Mouse (Mus musculus): ENCODE results near the gene Gfy.
"Not testable (repeated sequence)": the region's sequence is repeated elsewhere in the genome, so short reads cannot be mapped to it uniquely, and the experiment has no call there.

Gene Gfy

DNA sequence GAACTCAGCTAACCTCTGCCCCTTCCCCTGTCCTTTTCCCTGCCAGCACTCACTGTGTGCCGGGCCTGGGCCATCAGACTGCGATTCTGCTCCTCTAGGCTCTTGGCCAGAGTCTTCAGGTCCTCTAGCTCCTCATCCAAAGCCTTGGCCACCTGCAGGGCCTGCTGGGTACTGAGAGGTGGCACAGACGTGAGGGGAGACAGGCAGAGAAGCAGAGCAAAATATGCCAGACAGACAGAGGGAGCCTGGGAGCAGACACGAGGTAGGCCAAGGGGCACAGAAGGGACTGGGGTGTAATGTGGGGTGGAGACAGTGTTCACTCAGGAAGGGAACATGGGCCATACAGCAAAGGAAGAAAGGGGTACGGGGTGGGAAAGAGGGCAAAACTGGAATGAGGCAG lies 14.0 kb upstream of the Gfy start:
- peak; percentile 61 for DNase-seq

DNA sequence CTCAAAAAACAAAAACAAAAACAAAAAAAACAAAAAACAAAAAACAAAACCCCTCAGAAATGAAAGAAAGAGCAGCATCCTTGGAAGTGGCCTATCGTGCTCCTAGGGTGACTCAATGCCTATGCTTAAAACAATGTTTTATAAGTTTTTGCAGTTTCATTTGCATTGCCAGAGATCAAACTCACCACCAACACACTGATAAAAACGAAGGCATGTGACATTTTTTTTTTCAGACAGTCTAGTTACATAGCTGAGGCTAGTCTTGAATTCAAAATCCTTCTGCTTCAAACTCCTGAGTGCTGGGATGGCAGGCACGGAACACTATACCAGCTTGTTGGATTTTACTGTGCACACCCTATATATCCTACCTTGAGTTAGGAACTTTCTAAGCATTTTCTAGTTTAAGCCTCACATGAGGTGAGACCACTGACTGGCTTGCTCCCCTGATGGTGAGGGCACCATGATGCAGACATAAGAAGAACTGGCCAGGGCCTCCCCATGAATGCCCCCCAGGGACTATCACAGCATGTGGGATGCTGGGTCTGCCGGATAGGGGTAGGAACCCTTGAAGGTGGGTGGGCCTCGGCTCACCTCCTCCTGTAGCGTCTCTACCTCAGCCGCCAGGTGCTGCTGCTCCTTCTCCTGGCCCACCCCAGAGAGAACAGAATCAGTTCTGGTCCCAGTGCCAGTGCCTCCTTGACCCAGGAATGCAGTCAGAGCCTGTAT lies 13.4 kb upstream of the Gfy start:
- peak; percentile 43 for DNase-seq

DNA sequence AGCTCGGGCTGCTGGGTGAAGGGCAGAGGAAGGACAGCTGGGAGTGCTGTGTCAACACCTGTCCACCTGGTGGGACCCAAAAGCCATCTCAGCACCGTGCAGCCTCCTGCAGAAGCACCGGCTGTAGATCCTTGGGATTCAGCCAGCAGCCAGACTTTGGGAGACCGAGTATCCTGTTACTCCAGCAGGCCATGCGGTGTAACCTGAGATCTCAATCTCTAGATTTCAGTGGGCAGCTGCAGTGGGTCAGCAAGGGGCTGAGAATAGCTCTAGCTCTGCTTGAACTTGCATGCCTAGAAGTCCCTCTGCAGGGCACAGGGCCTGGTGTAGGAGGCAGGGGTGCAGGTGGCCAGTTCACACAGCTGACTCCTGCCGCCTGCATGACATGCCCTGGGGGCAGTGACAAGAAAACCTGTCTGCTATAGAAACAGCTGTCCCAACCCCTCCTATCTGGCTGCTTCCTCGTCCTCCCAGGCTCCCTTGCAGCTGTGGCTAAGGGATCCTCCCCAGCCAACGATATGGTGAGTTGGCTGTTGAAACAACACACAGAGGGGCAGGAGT lies 12.5 kb upstream of the Gfy start:
- DNase-seq = peak; percentile 81

DNA sequence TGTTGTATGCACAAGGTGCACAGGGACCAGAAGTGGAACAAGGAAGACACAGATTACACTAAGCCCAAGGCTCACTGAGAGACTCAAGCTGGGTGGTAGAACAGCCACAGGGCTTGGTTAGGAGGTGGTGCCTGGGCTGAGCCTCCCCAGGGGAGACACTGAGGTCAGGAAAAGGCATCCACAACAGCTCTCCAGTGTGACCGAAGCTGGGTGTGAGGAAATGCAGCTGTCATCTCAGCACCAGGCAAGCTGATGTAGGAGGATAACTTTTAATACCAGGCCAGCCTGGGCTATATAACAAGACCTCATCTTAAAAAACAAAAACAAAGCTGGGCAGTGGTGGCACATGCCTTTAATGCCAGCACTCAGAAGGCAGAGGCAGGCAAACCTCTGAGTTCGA lies 11.8 kb upstream of the Gfy start:
- DNase-seq = no peak

DNA sequence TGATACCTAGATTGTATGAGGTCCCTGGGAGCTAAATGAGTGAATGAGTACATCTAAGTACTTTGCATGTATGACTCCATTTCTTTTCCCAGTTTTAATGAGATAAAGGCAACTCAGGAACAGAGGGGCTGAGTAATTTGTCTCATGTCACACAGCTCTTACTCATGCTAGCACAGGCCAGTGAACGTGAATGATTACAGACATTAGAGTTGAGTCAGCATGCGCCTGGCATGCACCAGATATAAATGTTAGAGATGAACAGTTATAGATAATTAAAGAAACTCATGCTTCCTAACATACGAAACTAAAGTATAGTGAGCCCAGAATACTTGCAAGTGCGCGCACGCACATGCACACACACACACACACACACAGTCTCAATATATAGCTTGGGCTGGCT lies 10.8 kb upstream of the Gfy start:
- no peak for DNase-seq

DNA sequence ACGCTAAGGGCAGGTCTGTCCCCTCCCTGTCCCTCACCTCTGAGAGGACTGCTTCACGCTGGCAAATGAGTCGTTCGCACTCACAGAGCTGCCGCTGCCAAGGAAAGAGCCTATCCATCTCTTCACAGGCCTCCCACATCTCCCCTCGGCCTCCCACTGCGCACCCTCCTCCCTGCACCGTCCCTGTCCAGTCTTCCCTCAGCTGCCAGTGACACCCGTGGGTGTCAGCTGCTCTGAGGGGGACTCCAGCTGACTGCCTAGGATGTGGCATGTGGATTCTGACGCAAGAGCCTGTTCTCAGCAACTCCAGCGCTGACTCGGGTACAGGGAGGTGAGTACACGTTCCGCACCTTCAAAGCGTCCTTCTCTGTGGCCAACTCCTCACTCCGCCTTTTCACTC lies 10.2 kb upstream of the Gfy start:
- no peak for DNase-seq

DNA sequence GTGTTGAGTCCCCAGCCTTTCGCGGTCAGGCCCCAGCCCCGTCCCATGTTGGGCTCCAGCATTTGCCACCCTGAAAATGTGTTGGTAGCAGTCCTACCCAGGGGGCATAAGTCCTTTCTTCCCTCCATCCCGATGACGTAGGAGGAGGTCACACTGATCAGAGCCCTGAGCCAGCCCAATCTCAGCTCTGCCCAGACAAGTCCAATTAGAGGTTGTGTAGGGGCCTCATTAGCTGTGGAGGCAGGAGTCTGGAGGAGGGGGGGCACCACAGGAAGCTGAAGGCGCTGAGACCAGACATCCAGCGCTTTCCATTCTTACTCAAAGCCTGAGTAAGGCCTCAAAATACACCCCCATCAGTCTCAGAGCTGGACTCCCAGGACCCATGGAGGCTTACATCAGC lies 6.6 kb upstream of the Gfy start:
- no peak for DNase-seq

DNA sequence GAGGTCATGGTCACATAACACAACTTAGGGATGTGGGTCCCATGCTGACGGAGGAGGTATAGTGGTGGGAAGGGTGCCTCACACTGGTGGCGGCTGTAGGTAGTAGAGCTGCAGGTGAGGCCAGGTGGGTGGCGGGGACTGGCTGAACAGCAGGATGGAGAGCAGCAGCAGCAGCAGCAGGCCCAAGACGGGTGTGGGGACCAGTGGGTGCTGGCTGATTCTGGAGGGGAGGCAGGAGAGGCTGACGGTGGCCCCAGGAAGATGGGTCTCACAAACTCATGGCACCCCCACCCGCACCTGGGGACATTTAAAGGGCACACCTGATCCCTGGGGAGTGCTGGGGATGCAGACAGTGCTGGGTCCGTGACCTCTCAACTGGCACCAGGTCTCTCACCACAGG lies 4.3 kb upstream of the Gfy start:
- no peak for DNase-seq

DNA sequence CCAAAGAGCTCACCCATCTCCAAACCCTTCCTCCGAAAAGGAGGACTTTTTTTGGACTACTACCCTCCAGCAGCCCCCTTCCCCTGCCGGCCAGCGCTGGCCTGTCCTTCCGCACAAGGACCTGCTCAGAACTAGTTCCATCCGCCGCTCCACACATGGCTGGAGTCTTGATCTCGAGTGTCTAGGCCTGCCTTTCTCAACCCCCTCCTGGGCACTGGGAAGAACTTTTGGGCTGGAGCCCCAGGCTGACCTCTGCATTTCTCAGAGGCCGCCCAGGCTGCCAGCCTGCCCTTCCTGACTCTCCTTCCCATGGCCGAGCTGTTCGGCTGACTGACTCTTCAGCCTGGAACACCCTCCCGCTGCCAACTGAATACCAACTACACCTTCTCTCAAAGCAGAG lies 3.2 kb upstream of the Gfy start:
- no peak for DNase-seq

DNA sequence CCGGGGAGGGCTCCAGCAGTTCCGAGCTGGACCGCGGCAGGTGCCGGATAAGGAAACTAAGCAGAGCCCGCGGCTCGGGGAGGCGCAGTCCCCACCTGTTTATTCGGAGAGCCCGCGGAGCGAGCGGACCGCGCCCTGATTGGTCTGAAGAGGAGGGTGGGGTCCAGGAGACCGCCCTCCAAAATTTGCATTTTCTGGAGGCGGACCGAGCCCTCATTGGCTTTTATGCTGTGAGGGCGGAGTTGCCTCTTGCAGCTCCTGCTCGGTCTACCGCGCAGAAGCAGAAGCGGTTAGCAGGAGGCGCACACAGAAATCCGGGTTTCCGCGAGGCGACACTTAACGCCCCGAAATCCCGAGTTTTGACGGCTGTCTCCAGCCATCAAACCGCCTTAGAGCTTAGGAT lies 2.8 kb upstream of the Gfy start:
- peak; percentile 84 for DNase-seq

DNA sequence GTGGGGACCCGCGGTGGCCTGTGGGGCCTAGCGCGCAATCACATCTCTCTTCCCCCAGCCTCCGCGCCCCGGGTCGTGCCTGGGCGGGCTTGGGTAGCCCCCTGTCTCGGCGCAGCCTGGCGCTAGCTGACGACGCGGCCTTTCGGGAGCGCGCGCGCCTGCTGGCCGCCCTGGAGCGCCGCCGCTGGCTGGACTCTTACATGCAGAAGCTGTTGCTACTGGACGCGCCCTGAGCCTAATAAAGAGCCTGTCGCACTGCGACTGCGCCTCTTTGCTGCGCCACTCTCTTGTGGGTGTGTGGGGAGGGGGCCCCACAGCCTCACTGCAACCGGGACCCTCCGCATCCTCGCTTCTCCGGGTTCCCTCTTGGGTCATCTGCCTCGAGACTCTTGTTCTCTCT lies 2.2 kb upstream of the Gfy start:
- no peak for DNase-seq

DNA sequence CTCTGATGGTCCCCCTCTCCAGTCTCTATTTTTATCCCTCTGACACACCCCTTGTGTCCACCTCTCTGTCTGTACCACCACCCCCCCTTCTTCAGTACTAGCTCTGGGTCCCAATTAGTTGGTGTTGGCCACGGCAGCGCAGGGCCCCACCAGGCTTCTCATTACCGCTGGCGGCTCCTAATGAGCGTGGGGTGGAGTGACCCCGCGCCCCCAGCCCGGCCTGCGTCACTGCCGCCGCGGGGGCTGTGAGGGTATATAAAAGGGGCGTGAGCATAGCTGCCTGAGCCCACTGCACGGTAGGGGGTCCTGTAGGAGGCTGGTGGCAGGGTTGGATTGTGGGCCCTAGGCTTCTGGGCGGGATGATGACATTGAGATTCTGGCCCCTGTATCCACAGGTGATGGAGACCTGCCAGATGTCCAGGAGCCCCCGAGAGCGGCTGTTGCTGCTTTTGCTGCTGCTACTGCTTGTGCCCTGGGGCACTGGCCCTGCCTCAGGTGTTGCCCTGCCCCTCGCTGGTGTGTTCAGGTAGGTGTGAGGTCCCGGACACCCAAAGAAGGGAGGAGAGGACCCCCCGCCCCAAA lies 1.6 kb upstream of the Gfy start, which contains the start of gene Pth2:
Gene Pth2, plus strand, starts transcription at position 100 of the 582 bp plus-strand sequence.
- DNase-seq = no peak

DNA sequence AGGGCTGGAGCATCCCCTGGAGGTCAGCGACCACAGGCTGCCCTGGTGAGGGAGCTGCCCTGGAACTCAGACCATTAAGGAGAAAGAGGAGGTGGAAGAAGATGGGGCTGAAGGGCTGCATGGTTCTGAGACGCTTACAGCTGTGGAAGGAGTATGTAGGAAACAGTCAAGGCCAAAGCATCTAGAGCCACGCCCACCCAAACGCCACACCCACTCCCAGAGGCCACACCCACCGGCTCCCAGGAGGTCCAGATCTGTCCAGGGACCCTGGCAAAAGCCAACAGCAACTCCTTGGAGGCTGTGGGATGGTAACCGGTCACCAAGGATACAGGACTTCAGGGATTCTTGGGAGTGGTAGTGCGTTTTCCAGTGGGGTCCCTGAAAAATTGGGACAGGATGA lies 819 bp downstream of the Gfy start:
- DNase-seq = peak; percentile 42

DNA sequence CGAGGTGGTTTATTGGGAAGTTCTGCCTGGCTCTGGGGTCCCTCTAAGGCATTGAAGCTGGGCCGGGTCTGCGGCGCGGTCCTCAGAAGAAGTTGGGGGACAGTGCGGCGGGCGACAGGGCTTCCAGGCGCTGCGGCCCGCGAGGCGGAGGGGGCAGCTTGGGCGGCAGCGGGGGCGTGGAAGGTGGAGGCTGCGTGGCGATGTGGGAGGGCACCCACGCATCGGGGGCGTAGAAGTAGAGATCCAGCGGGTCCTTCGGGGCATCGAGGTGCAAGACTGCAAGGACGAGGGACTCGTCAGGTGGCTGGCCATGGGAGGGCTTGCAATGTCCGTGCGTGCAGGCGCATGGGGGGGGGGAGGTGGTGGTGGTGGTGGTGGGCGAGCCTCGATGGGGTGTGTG lies 3.0 kb downstream of the Gfy start:
- no peak for DNase-seq

DNA sequence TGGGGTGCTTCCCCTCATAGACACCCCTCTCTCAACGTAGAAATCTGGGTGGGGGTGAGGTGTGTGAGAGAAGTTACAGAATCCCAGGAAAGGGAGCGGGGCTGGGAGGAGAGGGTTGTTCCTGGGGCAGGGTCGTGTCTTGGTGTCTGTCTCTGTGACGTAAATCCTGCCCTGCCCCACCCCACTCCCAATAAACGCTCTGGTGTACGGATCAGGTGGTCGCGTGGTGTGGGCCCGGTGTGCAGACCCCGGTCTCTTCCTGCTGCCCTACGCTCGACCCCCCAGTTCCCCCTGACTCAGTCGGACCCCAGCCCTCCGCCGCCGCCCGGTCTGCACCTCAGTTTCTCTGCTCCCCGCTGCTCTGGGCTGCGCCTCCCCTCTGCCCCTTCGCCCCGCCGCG lies 3.4 kb downstream of the Gfy start:
- DNase-seq = no peak

DNA sequence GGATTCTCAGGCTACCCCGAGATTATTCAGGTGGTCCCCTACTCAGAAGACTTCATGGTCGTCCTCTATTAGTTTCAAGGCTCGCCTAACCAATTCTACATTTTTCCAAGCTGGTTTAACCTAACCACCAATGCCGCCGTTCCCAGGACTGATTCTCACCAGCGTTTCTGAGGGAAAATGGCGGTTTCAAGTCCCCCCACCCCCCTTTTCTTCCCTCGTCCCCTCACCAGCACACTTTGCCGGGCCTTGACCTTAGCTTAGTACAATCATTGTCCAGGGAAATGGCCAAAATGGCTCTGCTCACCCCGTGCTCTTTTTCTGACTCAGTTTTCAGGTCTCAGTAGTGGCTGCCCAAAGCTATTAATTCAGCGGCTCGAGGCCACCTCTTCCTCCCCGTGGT lies 4.0 kb downstream of the Gfy start:
- DNase-seq = no peak

DNA sequence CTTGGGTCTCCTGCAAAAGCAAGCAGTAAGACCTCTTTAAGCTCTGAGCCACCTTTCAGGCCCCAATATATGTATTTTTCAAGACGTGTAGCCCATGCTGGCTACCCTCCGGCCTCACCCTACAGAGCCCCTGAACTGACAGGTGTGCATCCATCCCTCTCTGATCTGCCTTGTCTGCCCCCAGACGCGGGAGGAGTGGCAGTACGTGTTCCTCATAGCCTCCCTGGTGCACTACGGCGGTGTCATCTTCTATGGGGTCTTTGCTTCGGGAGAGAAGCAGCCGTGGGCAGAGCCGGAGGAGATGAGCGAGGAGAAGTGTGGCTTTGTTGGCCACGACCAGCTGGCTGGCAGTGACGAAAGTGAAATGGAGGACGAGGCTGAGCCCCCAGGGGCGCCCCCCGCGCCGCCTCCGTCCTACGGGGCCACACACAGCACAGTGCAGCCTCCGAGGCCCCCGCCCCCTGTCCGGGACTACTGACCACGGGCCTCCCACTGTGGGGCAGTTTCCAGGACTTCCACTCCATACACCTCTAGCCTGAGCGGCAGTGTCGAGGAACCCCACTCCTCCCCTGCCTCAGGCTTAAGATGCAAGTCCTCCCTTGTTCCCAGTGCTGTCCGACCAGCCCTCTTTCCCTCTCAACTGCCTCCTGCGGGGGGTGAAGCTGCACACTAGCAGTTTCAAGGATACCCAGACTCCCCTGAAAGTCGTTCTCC lies 4.6 kb downstream of the Gfy start:
- no peak for DNase-seq

DNA sequence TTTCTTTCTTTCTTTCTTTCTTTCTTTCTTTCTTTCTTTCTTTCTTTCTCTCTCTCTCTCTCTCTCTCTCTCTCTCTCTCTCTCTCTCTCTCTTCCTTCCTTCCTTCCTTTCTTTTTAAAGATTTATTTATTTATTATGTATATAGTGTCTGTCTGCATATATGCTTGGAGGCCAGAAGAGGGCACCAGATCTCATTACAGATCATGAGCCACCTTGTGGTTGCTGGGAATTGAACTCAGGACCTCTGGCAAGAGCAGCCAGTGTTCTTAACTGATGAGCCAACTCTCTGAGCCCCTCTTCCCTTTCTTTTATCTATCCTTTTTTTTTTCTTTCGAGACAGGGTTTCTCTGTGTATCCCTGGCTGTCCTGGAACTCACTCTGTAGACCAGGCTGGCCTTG lies 5.6 kb downstream of the Gfy start:
- not testable (repeated sequence) for DNase-seq

DNA sequence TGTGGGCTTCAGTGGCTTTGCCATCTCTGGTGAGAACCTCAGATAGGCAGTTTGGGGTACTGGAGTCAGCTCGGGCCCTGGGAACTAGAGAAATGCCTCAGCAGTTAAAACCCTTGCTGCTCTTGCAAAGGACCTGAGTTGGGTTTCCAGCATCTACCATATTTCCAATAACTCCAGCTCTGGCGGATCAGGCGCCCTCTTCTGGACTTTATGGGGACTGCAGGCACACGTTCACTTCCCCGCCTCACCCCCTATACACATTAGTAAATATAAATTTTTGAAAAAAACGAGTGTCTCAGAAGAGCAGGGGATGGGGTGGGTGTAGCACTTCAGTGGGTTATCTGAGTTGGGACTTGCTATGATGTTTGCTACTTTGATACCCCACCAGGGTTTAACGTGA lies 6.4 kb downstream of the Gfy start:
- no peak for DNase-seq

DNA sequence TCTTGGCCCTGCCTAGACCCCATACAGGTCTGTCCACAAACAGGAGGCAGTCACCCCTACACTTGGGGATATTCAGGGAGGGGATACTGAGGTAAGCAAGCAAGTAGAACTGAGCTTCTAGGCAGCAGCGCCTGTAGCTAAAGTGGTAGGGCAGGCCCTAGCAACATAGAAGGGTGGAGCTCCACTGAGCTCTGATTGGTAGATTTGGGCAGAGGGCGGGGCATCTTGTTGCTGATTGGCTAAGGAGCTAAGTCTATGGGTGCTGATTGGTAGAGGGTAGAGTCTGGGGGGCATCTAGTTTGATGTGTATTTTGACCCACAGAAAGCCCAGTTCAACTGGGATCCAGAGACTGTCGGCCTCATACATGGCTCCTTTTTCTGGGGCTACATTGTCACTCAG lies 9.9 kb downstream of the Gfy start:
- DNase-seq = peak; percentile 66

DNA sequence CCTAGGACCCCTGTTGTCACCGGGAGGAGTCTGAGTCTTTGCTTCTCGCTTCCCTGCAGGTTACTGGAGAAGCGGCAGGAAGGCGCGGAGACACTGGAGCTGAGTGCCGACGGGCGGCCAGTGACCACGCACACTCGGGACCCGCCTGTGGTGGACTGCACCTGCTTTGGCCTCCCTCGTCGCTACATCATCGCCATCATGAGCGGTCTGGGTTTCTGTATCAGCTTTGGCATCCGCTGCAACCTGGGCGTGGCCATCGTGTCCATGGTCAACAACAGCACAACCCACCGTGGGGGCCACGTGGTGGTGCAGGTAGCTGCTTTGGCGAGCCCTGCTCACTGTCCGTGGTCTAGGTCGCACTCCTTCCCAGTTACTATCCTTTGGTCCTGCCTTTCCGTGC lies 10.7 kb downstream of the Gfy start:
- DNase-seq = peak; percentile 68

DNA sequence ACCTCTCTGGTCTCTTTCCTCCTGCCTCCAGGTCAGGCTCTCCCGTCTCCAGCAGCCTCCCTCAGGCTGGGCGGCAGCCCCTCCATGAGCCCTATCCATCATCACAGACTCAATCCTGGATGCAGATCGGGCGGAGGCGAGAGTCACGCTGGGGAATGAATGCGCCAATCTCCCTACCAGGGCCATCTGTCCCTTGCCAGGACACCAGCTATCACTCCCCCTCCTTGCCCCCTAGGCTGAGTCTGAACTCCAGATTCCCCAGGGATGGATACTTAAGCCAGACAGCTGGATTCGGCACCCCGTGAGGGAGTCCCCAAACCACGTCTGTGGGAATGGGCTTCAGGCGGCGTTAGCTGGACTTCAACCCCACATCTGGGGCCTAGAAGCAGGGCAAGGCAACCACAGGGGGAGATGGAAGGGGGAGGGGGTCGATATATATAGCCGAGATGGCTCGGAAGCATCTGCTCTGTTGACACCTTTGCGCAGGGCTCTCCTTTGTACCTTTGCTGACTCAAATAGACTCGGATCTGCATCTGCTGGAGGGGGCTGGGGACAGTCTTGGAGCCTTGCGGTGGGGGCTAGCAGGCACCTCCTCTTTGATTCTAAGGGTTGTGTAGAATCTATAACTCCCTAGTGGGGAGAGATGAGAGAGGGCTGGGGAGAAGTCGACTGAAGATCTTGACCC lies 11.5 kb downstream of the Gfy start:
- DNase-seq = peak; percentile 74

DNA sequence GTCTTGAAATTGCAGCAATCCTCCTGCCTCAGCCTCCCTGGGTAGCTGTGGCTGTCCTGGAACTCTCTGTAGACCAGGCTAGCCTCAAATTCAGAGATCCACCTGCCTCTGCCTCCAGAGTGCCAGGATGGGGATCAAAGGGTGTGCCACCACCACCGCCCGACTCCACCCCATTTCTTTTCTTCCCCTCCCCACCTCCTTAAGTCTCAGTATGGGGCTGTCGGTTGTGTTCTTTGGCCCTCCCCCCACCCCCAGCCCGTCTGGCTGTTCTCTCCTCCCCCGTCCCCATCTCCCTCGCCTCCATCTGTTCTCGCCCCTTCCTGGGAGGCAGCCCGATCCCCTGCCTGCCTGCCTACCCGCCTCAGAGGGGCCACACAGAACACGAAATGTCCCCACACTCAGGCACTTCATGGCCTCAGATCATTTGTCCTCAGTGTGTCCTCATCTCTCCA lies 12.4 kb downstream of the Gfy start:
- DNase-seq = peak; percentile 59
